Mouse (Mus musculus) forebrain, postnatal 0 days (tissue): Measurements from ENCODE around the gene Aim2. TPM values are rescaled to one million over a fixed set of nuclear protein-coding genes. Genes with fewer than 3 reads are reported as not detected.
A peak's percentile ranks its signal among the peaks of the same experiment; 100 is the strongest.
"Not testable (repeated sequence)": the region's sequence is repeated elsewhere in the genome, so short reads cannot be mapped to it uniquely, and the experiment has no call there.

Experiments used
- ATAC-seq: fragments of 200-750 bp; cut with Nextera tagmentation; 2 replicates; pipeline ENCODE4 v1.8.0; 2017; ENCODE audit warnings: mild to moderate bottlenecking, moderate library complexity
- DNase-seq: peaks from one replicate; pipeline ENCODE4 v3.0.0-alpha.2; 2015
- H3K27ac ChIP-seq: fragments of 300-500 bp; sonication (generic); 2 replicates; pipeline ENCODE4 v1.5.1; 2014; ENCODE audit warnings: low read depth, mild to moderate bottlenecking, antibody characterized with exemption, low read length, moderate library complexity, mixed read lengths
- H3K27me3 ChIP-seq: fragments of 300-500 bp; sonication (generic); 2 replicates; pipeline ENCODE4 v1.6.1; 2014; ENCODE audit warnings: mild to moderate bottlenecking, low read length, mixed read lengths; ENCODE audit not compliant: insufficient read depth
- H3K36me3 ChIP-seq: fragments of 300-500 bp; sonication (generic); 2 replicates; pipeline ENCODE4 v1.6.1; 2014; ENCODE audit warnings: mild to moderate bottlenecking, moderate library complexity; ENCODE audit not compliant: insufficient read depth
- H3K4me1 ChIP-seq: fragments of 300-500 bp; sonication (generic); 2 replicates; pipeline ENCODE4 v1.6.1; 2014; ENCODE audit warnings: antibody characterized with exemption; ENCODE audit not compliant: insufficient read depth
- H3K4me2 ChIP-seq: fragments of 300-500 bp; sonication (generic); 2 replicates; pipeline ENCODE4 v1.6.1; 2014; ENCODE audit warnings: low read depth, mild to moderate bottlenecking, moderate library complexity
- H3K4me3 ChIP-seq: fragments of 300-500 bp; sonication (generic); 2 replicates; pipeline ENCODE4 v1.5.1; 2014; ENCODE audit warnings: low read depth, low read length, mixed read lengths
- H3K9ac ChIP-seq: fragments of 300-500 bp; sonication (generic); 2 replicates; pipeline ENCODE4 v1.6.1; 2014; ENCODE audit warnings: mild to moderate bottlenecking
- H3K9me3 ChIP-seq: fragments of 300-500 bp; sonication (generic); 2 replicates; pipeline ENCODE4 v1.6.1; 2016; ENCODE audit warnings: low read length
- CTCF ChIP-seq: sonication (generic); IDR thresholded peaks from 2 replicates; pipeline ENCODE4 v1.5.1; 2016; ENCODE audit warnings: antibody characterized with exemption, control low read depth, low read depth
- WGBS: fragments of 180-500 bp; shearing (Covaris S2); extraction: QIAGEN DNeasy Blood & Tissue Kit; methylation state at CpG from one replicate; pipeline ENCODE4 v1.1.7; 2014; 5-methylcytosine and 5-hydroxymethylcytosine counted together
- polyA plus RNA-seq: library from polyadenylated mRNA; unstranded; fragments of >200 nt; fragmentation: Nextera tagmentation; extraction: Ambion mirVana; gene quantifications from 2 replicates; pipeline ENCODE4 v1.2.1, GENCODE M21; 2015
- total RNA-seq: library from RNA; depleted of rRNA; stranded (reverse); fragments of >200 nt; gene quantifications from 2 replicates; pipeline ENCODE4 v1.2.3, GENCODE M21; 2014

Aim2 gene
- total and polyA plus RNA-seq, 2 experiments from 2014 or later, result 1.8 to 2.3 TPM

GRCm38 (mm10) chr1:173451665-173452064 is 101.0 kb downstream of the Aim2 start:
- WGBS, result 95% methylated on average over 5 of the region's 5 CpGs

GRCm38 (mm10) chr1:173456139-173456754 is 105.6 kb downstream of the Aim2 start:
- no peaks in the 10 kb centered on the region for H3K4me1 ChIP-seq
- H3K27ac ChIP-seq, result no peak overlapping the region
- peak; percentile 82 for DNase-seq
- no peaks in the 10 kb centered on the region for H3K27me3 ChIP-seq
- H3K4me3 ChIP-seq, result no peak overlapping the region
- H3K4me2 ChIP-seq, result no peak overlapping the region
- TF ChIP-seq CTCF, result peak; percentile 92
- no peaks in the 10 kb centered on the region for H3K9me3 ChIP-seq
- ATAC-seq, result peak; percentile 92
- no peaks in the 10 kb centered on the region for H3K36me3 ChIP-seq
- 41% methylated on average over 7 of the region's 7 CpGs for WGBS
- H3K9ac ChIP-seq, result no peak overlapping the region

More at GRCm38 (mm10) chr1:173451665-173452064, 101.0 kb downstream of the Aim2 start:
- ATAC-seq, result no peak
- Histone ChIP-seq H3K4me2 (no peak overlapping the region), H3K4me3 (no peak overlapping the region), H3K4me1 (no peaks in the 10 kb centered on the region), H3K27ac (no peak overlapping the region), H3K36me3 (no peaks in the 10 kb centered on the region), H3K9me3 (no peaks in the 10 kb centered on the region), H3K27me3 (no peaks in the 10 kb centered on the region), H3K9ac (no peak overlapping the region)
- no peak for DNase-seq
- TF ChIP-seq CTCF, result no peak

DNA sequence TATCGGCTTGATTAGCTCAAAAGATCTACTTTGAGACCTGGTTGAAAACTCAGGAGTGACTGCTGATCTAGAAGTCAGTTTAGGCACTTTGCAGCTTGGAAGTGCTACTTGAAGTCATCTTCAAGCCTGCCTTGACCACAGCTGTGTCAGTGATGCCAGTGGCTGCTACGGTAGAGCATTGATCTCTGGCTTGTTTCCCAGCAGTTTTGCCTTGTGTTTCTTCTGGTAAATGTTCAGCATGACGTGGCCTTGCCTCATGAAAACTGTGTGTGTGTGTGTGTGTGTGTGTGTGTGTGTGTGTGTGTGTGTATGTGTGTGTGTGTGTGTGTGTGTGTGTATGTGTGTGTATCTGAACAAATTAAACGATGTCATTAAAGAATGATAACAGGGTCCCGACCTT is 106.1 kb downstream of the Aim2 start:
- no peak overlapping the region for H3K4me3 ChIP-seq
- DNase-seq (no peak), ATAC-seq (no peak)
- H3K9me3 ChIP-seq, result no peaks in the 10 kb centered on the region
- no peak overlapping the region for H3K4me2 ChIP-seq
- no peak overlapping the region for H3K27ac ChIP-seq
- 90% methylated on average over 5 of the region's 5 CpGs for WGBS
- no peaks in the 10 kb centered on the region for H3K4me1 ChIP-seq
- no peak for TF ChIP-seq CTCF
- no peaks in the 10 kb centered on the region for H3K36me3 ChIP-seq
- H3K9ac ChIP-seq, result no peak overlapping the region
- no peaks in the 10 kb centered on the region for H3K27me3 ChIP-seq

GRCm38 (mm10) chr1:173480399-173481181 is 129.9 kb downstream of the Aim2 start:
- H3K27me3 ChIP-seq, H3K27ac ChIP-seq, ATAC-seq, H3K9ac ChIP-seq, H3K36me3 ChIP-seq, H3K4me3 ChIP-seq, H3K4me2 ChIP-seq, DNase-seq, H3K9me3 ChIP-seq, H3K4me1 ChIP-seq: not testable (repeated sequence)
- WGBS, result 93% methylated on average over 5 of the region's 5 CpGs

DNA sequence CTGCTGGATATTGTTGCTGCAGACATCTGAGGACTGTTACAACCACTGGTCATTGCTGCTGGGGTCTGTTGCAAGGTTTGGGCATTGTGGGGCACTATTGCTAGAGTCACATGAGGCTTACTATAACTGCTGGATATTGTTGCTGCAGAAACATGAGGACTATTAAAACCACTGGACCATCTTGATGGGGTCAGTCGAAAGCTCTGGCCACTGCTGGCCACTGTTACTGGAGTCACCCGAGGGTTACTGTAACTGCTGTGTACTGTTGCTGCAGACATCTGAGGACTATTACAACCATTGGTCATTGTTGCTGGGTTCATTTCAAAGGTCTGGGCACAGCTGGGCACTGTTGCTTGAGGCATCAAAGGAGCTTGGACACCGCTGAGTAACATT is 130.5 kb downstream of the Aim2 start:
- DNase-seq, H3K9ac ChIP-seq, H3K36me3 ChIP-seq, H3K27me3 ChIP-seq, H3K27ac ChIP-seq, H3K4me3 ChIP-seq, H3K9me3 ChIP-seq, H3K4me1 ChIP-seq, ATAC-seq, H3K4me2 ChIP-seq: not testable (repeated sequence)
- 92% methylated on average over 3 of the region's 3 CpGs for WGBS

DNA sequence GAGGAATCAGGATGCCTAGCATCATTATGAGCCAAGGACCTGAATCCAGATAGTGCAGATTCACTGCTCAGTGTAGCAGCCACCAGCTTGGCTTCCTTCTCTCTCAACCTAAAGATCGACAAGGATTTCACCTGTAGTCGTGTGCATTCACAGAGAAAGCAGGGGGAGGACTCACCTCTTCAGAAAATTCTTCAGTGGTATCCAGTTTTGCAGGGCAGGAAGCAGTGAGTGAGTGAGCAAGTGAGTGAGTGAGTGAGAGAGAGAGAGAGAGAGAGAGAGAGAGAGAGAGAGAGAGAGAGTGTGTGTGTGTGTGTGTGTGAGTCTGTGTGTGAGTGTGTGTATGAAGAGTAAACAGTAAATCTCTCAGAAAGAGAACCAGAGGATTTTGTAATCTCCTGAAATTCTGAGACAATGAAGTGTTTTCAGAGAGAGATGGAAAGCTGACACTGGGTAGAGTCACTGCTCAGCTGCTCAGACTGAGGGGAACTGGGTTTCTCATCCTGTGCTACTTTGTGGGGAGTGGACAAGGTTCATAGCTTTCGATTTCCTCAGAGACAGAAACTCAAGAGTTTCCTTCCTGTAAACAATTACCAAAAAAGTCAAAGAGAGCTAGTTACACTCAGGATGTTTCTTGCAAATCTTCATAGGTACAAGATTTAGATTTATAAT is 140.3 kb downstream of the Aim2 start, which contains the start of gene Ifi206:
TSS of gene Ifi206 (minus strand) at position 230 of the 669 bp plus-strand sequence.
- not testable (repeated sequence) for H3K36me3 ChIP-seq, DNase-seq, H3K9ac ChIP-seq, H3K27ac ChIP-seq, H3K27me3 ChIP-seq, H3K4me3 ChIP-seq, H3K4me2 ChIP-seq, H3K4me1 ChIP-seq, ATAC-seq, H3K9me3 ChIP-seq
- 92% methylated on average over 3 of the region's 3 CpGs for WGBS

GRCm38 (mm10) chr1:173491483-173491882 is 140.8 kb downstream of the Aim2 start:
- H3K9me3 ChIP-seq, H3K4me2 ChIP-seq, DNase-seq, H3K4me3 ChIP-seq, H3K27ac ChIP-seq, ATAC-seq, H3K9ac ChIP-seq, H3K4me1 ChIP-seq, H3K36me3 ChIP-seq, H3K27me3 ChIP-seq: not testable (repeated sequence)

GRCm38 (mm10) chr1:173510595-173510994 is 159.9 kb downstream of the Aim2 start:
- WGBS, result 94% methylated on average over 2 of the region's 2 CpGs

More at GRCm38 (mm10) chr1:173510595-173510994, 159.9 kb downstream of the Aim2 start:
- not testable (repeated sequence) for ATAC-seq, H3K27ac ChIP-seq, H3K9me3 ChIP-seq, H3K9ac ChIP-seq, H3K4me1 ChIP-seq, DNase-seq, H3K4me3 ChIP-seq, H3K36me3 ChIP-seq, H3K4me2 ChIP-seq, H3K27me3 ChIP-seq
